Mouse (Mus musculus): ENCODE measurements around the gene Zc3hc1. TPM values are rescaled to one million over a fixed set of nuclear protein-coding genes. Genes with fewer than 3 reads are reported as not detected.

Gene Zc3hc1
- 62.9 and 64.7 TPM in 2 replicates for polyA plus RNA-seq (2016; fragmentation: Nextera tagmentation; extraction: Ambion mirVana)

GRCm38 (mm10) chr6:30390714-30391697 is at the start of gene Zc3hc1:
Gene Zc3hc1, minus strand, starts transcription at chr6:30391028.
- Histone ChIP-seq H3K4me1 (no peaks in the 10 kb centered on the region), H3K27ac (no peak within 1 kb of the TSS), H3K27me3 (replicated peaks) (no peaks in the 10 kb centered on the region), H3K9me3 (no peaks in the 10 kb centered on the region), H3K4me3 (peak within 1 kb of the TSS; percentile 77), H3K4me2 (replicated peaks) (peak within 1 kb of the TSS; percentile 55), H3K36me3 (peaks cover 12% of the 10 kb centered on the region), H3K9ac (peak within 1 kb of the TSS; percentile 73)
- ATAC-seq (ENCODE audit: low FRiP score, low read depth): peak; percentile 68
- WGBS: 19% methylated on average over 33 of the region's 33 CpGs

DNA sequence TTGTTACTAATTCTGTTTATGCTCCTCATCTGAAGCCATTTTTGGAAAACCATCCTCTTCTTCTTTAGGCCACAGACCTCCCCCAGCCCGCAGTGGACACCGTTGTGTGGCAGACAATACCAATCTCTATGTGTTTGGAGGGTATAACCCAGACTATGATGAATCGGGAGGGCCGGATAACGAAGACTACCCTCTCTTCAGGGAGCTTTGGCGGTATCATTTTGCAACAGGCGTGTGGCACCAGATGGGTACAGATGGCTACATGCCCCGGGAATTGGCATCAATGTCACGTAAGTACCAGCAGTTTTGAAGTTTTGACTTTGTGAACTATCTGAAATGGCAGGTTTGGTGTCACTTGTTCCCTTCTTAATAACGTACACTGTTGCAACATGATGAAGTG is 48.7 kb upstream of the Zc3hc1 start:
- no peak overlapping the region for H3K4me2 ChIP-seq (replicated peaks)
- H3K27me3 ChIP-seq (replicated peaks): no peaks in the 10 kb centered on the region
- 98% methylated on average over 10 of the region's 10 CpGs for WGBS
- no peak overlapping the region for H3K4me3 ChIP-seq
- no peak for ATAC-seq (ENCODE audit: low FRiP score, low read depth)
- H3K9me3 ChIP-seq: no peaks in the 10 kb centered on the region
- no peaks in the 10 kb centered on the region for H3K4me1 ChIP-seq
- peaks cover 36% of the 10 kb centered on the region for H3K36me3 ChIP-seq
- H3K9ac ChIP-seq: no peak overlapping the region
- H3K27ac ChIP-seq: no peak overlapping the region

DNA sequence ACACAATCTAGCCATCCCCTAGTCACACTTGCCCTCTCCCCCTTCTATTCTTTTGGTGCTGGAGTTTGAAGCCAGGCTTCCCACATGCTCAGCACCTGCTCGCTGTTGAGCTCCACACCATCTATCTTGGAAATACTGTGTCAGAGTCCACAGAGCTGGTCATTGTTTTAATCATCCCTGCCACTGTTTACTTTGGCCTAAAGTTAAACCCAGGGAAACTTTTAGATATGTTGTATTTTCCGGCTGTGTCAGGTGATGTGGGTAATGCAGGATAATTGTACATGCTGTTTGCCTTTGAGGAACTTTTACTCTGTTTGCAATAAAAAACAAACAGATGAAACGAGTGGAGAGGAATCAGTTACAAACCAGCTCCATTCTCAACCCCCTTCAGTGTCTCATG is 46.2 kb upstream of the Zc3hc1 start:
- Histone ChIP-seq H3K4me2 (replicated peaks) (no peak overlapping the region), H3K27ac (no peak overlapping the region), H3K4me1 (no peaks in the 10 kb centered on the region), H3K9me3 (no peaks in the 10 kb centered on the region), H3K9ac (no peak overlapping the region), H3K4me3 (no peak overlapping the region), H3K27me3 (replicated peaks) (no peaks in the 10 kb centered on the region), H3K36me3 (peaks cover 22% of the 10 kb centered on the region)
- no peak for ATAC-seq (ENCODE audit: low FRiP score, low read depth)
- 79% methylated on average over 3 of the region's 3 CpGs for WGBS

- peaks cover 16% of the 10 kb centered on the region; the same call in 1 of the 2 replicates for H3K36me3 ChIP-seq
- WGBS: 98% methylated on average over 3 of the region's 3 CpGs
- no peak overlapping the region for H3K4me2 ChIP-seq (replicated peaks)
- no peaks in the 10 kb centered on the region for H3K27me3 ChIP-seq (replicated peaks)
- no peak overlapping the region for H3K27ac ChIP-seq
- no peak for ATAC-seq (ENCODE audit: low FRiP score, low read depth)
- H3K4me1 ChIP-seq: no peaks in the 10 kb centered on the region
- H3K9me3 ChIP-seq: no peaks in the 10 kb centered on the region
- H3K9ac ChIP-seq: no peak overlapping the region
- no peak overlapping the region for H3K4me3 ChIP-seq
Measured at GRCm38 (mm10) chr6:30436476-30436875, 45.6 kb upstream of the Zc3hc1 start.

GRCm38 (mm10) chr6:30432461-30433192 is 41.8 kb upstream of the Zc3hc1 start:
- 73% methylated on average over 3 of the region's 3 CpGs for WGBS
- no peak overlapping the region for H3K4me3 ChIP-seq
- H3K4me1 ChIP-seq: no peaks in the 10 kb centered on the region
- H3K4me2 ChIP-seq (replicated peaks): no peak overlapping the region
- H3K27ac ChIP-seq: no peak overlapping the region
- H3K9ac ChIP-seq: no peak overlapping the region
- H3K36me3 ChIP-seq: no peaks in the 10 kb centered on the region
- ATAC-seq (ENCODE audit: low FRiP score, low read depth): no peak
- H3K9me3 ChIP-seq: no peaks in the 10 kb centered on the region
- H3K27me3 ChIP-seq (replicated peaks): no peaks in the 10 kb centered on the region

GRCm38 (mm10) chr6:30416801-30417200 is 26.0 kb upstream of the Zc3hc1 start:
- Histone ChIP-seq H3K4me3 (no peak overlapping the region), H3K27me3 (replicated peaks) (no peaks in the 10 kb centered on the region), H3K9ac (no peak overlapping the region), H3K4me1 (no peaks in the 10 kb centered on the region), H3K36me3 (peaks cover 9% of the 10 kb centered on the region), H3K4me2 (replicated peaks) (no peak overlapping the region), H3K9me3 (no peaks in the 10 kb centered on the region), H3K27ac (no peak overlapping the region)
- WGBS: 87% methylated on average over 7 of the region's 7 CpGs
- ATAC-seq (ENCODE audit: low FRiP score, low read depth): no peak

- Histone ChIP-seq H3K9ac (no peak overlapping the region), H3K4me3 (no peak overlapping the region), H3K9me3 (no peaks in the 10 kb centered on the region), H3K27me3 (replicated peaks) (no peaks in the 10 kb centered on the region), H3K36me3 (peaks cover 3% of the 10 kb centered on the region), H3K4me1 (no peaks in the 10 kb centered on the region), H3K4me2 (replicated peaks) (no peak overlapping the region), H3K27ac (no peak overlapping the region)
- WGBS: 98% methylated on average over 2 of the region's 2 CpGs
- no peak for ATAC-seq (ENCODE audit: low FRiP score, low read depth)
Measured at GRCm38 (mm10) chr6:30416126-30416525, 25.3 kb upstream of the Zc3hc1 start.

- WGBS: 83% methylated on average over 4 of the region's 4 CpGs
- Histone ChIP-seq H3K9me3 (no peaks in the 10 kb centered on the region), H3K4me1 (no peaks in the 10 kb centered on the region), H3K27me3 (replicated peaks) (no peaks in the 10 kb centered on the region), H3K4me3 (no peak overlapping the region), H3K36me3 (no peaks in the 10 kb centered on the region), H3K4me2 (replicated peaks) (no peak overlapping the region), H3K27ac (no peak overlapping the region), H3K9ac (no peak overlapping the region)
- no peak for ATAC-seq (ENCODE audit: low FRiP score, low read depth)
Measured at GRCm38 (mm10) chr6:30411311-30411710, 20.5 kb upstream of the Zc3hc1 start.

- Histone ChIP-seq H3K9ac (no peak overlapping the region), H3K4me1 (no peaks in the 10 kb centered on the region), H3K4me3 (no peak overlapping the region), H3K4me2 (replicated peaks) (no peak overlapping the region), H3K27ac (no peak overlapping the region), H3K36me3 (no peaks in the 10 kb centered on the region), H3K27me3 (replicated peaks) (no peaks in the 10 kb centered on the region), H3K9me3 (no peaks in the 10 kb centered on the region)
- ATAC-seq (ENCODE audit: low FRiP score, low read depth): no peak
- WGBS: 86% methylated on average over 7 of the region's 7 CpGs
Measured at GRCm38 (mm10) chr6:30409399-30410093, 18.7 kb upstream of the Zc3hc1 start.

- H3K4me2 ChIP-seq (replicated peaks): no peak overlapping the region
- 93% methylated on average over 4 of the region's 4 CpGs for WGBS
- H3K36me3 ChIP-seq: no peaks in the 10 kb centered on the region
Measured at GRCm38 (mm10) chr6:30408276-30408675, 17.4 kb upstream of the Zc3hc1 start.

DNA sequence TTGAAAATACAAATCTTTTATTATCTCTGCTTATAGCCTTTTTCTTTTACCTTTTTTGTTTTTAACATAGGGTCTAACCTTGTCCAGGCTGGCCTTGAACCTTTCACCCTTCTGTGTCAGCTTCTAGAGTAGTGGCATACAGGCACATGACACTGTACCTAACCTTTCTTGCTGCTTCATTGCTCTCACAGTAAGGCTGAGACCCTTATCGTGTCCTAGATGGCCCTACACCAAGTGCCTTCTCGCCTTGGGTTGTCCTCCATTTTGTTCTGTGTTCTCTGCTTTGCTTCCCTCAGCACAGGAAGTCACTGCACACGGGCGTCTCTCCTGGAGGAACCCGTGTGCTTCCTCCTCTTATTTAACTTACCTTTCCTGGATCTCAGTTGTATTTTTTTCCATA is 13.8 kb upstream of the Zc3hc1 start:
- H3K27me3 ChIP-seq (replicated peaks): no peaks in the 10 kb centered on the region
- no peak overlapping the region for H3K27ac ChIP-seq
- no peak overlapping the region for H3K9ac ChIP-seq
- H3K36me3 ChIP-seq: no peaks in the 10 kb centered on the region
- ATAC-seq (ENCODE audit: low FRiP score, low read depth): no peak
- H3K9me3 ChIP-seq: no peaks in the 10 kb centered on the region
- H3K4me2 ChIP-seq (replicated peaks): 0 out of 2 replicates have a peak overlapping the region, but pooled peaks have one; percentile 33
- WGBS: 82% methylated on average over 5 of the region's 5 CpGs
- H3K4me1 ChIP-seq: peaks cover 4% of the 10 kb centered on the region; the same call in 1 of the 2 replicates
- H3K4me3 ChIP-seq: no peak overlapping the region

More at GRCm38 (mm10) chr6:30408276-30408675, 17.4 kb upstream of the Zc3hc1 start:
- Histone ChIP-seq H3K9me3 (no peaks in the 10 kb centered on the region), H3K27me3 (replicated peaks) (no peaks in the 10 kb centered on the region), H3K4me3 (no peak overlapping the region), H3K27ac (no peak overlapping the region), H3K4me1 (peaks cover 4% of the 10 kb centered on the region; the same call in 1 of the 2 replicates), H3K9ac (no peak overlapping the region)
- no peak for ATAC-seq (ENCODE audit: low FRiP score, low read depth)

DNA sequence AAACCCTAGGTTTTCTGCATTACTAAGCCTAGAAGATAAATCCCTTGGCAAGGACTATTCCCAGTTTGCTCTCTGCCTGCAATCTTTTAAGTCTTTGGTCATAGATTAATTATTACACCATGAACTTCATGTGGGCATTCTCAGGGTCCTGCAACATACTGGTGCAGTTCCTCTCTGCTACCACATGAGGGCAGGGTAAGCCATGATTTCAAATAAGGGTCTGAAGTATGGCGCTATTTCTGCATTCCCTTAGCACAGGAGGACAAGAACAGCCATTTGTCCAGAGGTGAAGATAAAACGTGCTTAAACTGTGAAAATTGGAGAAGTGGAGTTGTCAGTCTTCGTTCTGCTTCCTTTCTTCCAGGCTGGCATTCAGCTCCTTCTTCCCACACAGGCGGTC is 12.6 kb upstream of the Zc3hc1 start:
- no peak overlapping the region for H3K27ac ChIP-seq
- H3K36me3 ChIP-seq: no peaks in the 10 kb centered on the region
- H3K9ac ChIP-seq: no peak overlapping the region
- peak overlapping the region; percentile 52 for H3K4me2 ChIP-seq (replicated peaks)
- no peak for ATAC-seq (ENCODE audit: low FRiP score, low read depth)
- no peaks in the 10 kb centered on the region for H3K9me3 ChIP-seq
- WGBS: 21% methylated on average over 4 of the region's 4 CpGs
- 0 out of 2 replicates have a peak overlapping the region, but pooled peaks have one; percentile 13 for H3K4me3 ChIP-seq
- H3K27me3 ChIP-seq (replicated peaks): no peaks in the 10 kb centered on the region
- H3K4me1 ChIP-seq: peaks cover 4% of the 10 kb centered on the region; the same call in 1 of the 2 replicates

Data from neural tube, embryonic 12.5 days (tissue).